Mouse (Mus musculus) myocyte (in vitro differentiated cells): ENCODE data around the gene Irf8.

Experiments
- CEBPB ChIP-seq: IDR thresholded peaks from 2 replicates; pipeline ENCODE4 v1.6.1; 2011; ENCODE audit warnings: mild to moderate bottlenecking, moderate library complexity; ENCODE audit not compliant: poor library complexity, insufficient read depth, severe bottlenecking
- E2F4 ChIP-seq: IDR thresholded peaks from one replicate; pipeline ENCODE4 v1.6.1; 2011; ENCODE audit warnings: mild to moderate bottlenecking, control low read depth, moderate library complexity; ENCODE audit not compliant: insufficient read depth
- MYOD1 ChIP-seq, 3 experiments: IDR thresholded peaks; one replicate each; pipeline ENCODE4 v1.6.1; 2011; ENCODE audit warnings: control low read depth in 2 of 3, low read depth in 2 of 3, mild to moderate bottlenecking in 2 of 3, moderate library complexity in 1 of 3; ENCODE audit not compliant: insufficient read length in 2 of 3, control insufficient read depth in 1 of 3
- MYOG ChIP-seq, 3 experiments: IDR thresholded peaks; one replicate each; pipeline ENCODE4 v1.6.1; 2011; ENCODE audit warnings: control low read depth in 2 of 3, low read depth in 2 of 3, mild to moderate bottlenecking in 2 of 3; ENCODE audit not compliant: insufficient read length in 2 of 3, control insufficient read depth in 1 of 3, insufficient read depth in 1 of 3
- TCF12 ChIP-seq: IDR thresholded peaks from one replicate; pipeline ENCODE4 v1.6.1; 2011; ENCODE audit warnings: mild to moderate bottlenecking, control low read depth; ENCODE audit not compliant: poor library complexity, insufficient read depth, severe bottlenecking
- USF1 ChIP-seq: IDR thresholded peaks from one replicate; pipeline ENCODE4 v1.6.1; 2011; ENCODE audit warnings: low read depth, mild to moderate bottlenecking, control low read depth, moderate library complexity

- no peak for TF ChIP-seq TCF12
- TF ChIP-seq MYOG (IDR thresholded peaks at IDR 0.05; ENCODE audit: control insufficient read depth in 1 of 3, insufficient read depth in 1 of 3, insufficient read length in 2 of 3, low read depth in 2 of 3) = no peak
- TF ChIP-seq E2F4 = no peak
- TF ChIP-seq USF1 = no peak
- no peak for TF ChIP-seq MYOD1 (IDR thresholded peaks at IDR 0.05; ENCODE audit: control insufficient read depth in 1 of 3, insufficient read length in 2 of 3, low read depth in 2 of 3)
- TF ChIP-seq CEBPB = no peak
Measured at GRCm38 (mm10) chr8:120715200-120715599, 21.0 kb upstream of the Irf8 start.
